Mouse (Mus musculus) liver, postnatal 0 days (tissue): ENCODE data around the gene Zxdc.

Experiments
- CTCF ChIP-seq: sonication (generic); IDR thresholded peaks from 2 replicates; pipeline ENCODE4 v1.5.1; 2016; ENCODE audit warnings: antibody characterized with exemption, low read depth
- EP300 ChIP-seq: IDR thresholded peaks from 2 replicates; pipeline ENCODE4 v1.6.1; 2016; ENCODE audit warnings: antibody characterized with exemption, low read depth, mild to moderate bottlenecking

DNA sequence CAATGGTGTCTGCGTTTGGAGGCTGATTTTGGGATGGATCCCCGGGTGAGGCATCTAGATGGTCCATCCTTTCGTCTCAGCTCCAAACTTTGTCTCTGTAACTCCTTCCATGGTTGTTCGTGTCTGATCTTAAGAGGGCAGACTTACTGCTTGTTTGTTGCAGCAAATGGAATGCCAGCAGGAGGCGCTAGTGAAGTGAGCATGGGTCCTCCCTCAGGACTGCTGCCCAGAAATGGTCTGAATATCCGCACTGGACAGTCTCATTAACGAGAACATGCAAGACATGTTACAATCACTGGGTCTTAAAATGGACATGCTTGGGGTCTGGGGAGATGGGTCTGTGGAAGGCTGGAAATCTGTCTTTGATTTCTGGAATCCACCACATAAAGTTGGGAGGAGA is 80.9 kb downstream of the Zxdc start:
- no peak for TF ChIP-seq EP300
- TF ChIP-seq CTCF: peak; percentile 87
